Mouse (Mus musculus) forebrain, postnatal 0 days (tissue): ENCODE data around the gene 1700011L22Rik. TPM values are rescaled to one million over a fixed set of nuclear protein-coding genes. Genes with fewer than 3 reads are reported as not detected.

Source experiments
- ATAC-seq: fragments of 200-750 bp; cut with Nextera tagmentation; 2 replicates; pipeline ENCODE4 v1.8.0; 2017; ENCODE audit warnings: mild to moderate bottlenecking, moderate library complexity
- DNase-seq: peaks from one replicate; pipeline ENCODE4 v3.0.0-alpha.2; 2015
- H3K27ac ChIP-seq: fragments of 300-500 bp; sonication (generic); 2 replicates; pipeline ENCODE4 v1.5.1; 2014; ENCODE audit warnings: low read depth, mild to moderate bottlenecking, antibody characterized with exemption, low read length, moderate library complexity, mixed read lengths
- H3K27me3 ChIP-seq: fragments of 300-500 bp; sonication (generic); 2 replicates; pipeline ENCODE4 v1.6.1; 2014; ENCODE audit warnings: mild to moderate bottlenecking, low read length, mixed read lengths; ENCODE audit not compliant: insufficient read depth
- H3K36me3 ChIP-seq: fragments of 300-500 bp; sonication (generic); 2 replicates; pipeline ENCODE4 v1.6.1; 2014; ENCODE audit warnings: mild to moderate bottlenecking, moderate library complexity; ENCODE audit not compliant: insufficient read depth
- H3K4me1 ChIP-seq: fragments of 300-500 bp; sonication (generic); 2 replicates; pipeline ENCODE4 v1.6.1; 2014; ENCODE audit warnings: antibody characterized with exemption; ENCODE audit not compliant: insufficient read depth
- H3K4me2 ChIP-seq: fragments of 300-500 bp; sonication (generic); 2 replicates; pipeline ENCODE4 v1.6.1; 2014; ENCODE audit warnings: low read depth, mild to moderate bottlenecking, moderate library complexity
- H3K4me3 ChIP-seq: fragments of 300-500 bp; sonication (generic); 2 replicates; pipeline ENCODE4 v1.5.1; 2014; ENCODE audit warnings: low read depth, low read length, mixed read lengths
- H3K9ac ChIP-seq: fragments of 300-500 bp; sonication (generic); 2 replicates; pipeline ENCODE4 v1.6.1; 2014; ENCODE audit warnings: mild to moderate bottlenecking
- H3K9me3 ChIP-seq: fragments of 300-500 bp; sonication (generic); 2 replicates; pipeline ENCODE4 v1.6.1; 2016; ENCODE audit warnings: low read length
- CTCF ChIP-seq: sonication (generic); IDR thresholded peaks from 2 replicates; pipeline ENCODE4 v1.5.1; 2016; ENCODE audit warnings: antibody characterized with exemption, control low read depth, low read depth
- WGBS: fragments of 180-500 bp; shearing (Covaris S2); extraction: QIAGEN DNeasy Blood & Tissue Kit; methylation state at CpG from one replicate; pipeline ENCODE4 v1.1.7; 2014; 5-methylcytosine and 5-hydroxymethylcytosine counted together
- polyA plus RNA-seq: library from polyadenylated mRNA; unstranded; fragments of >200 nt; fragmentation: Nextera tagmentation; extraction: Ambion mirVana; gene quantifications from 2 replicates; pipeline ENCODE4 v1.2.1, GENCODE M21; 2015
- total RNA-seq: library from RNA; depleted of rRNA; stranded (reverse); fragments of >200 nt; gene quantifications from 2 replicates; pipeline ENCODE4 v1.2.3, GENCODE M21; 2014

1700011L22Rik gene
- total and polyA plus RNA-seq, 2 experiments from 2014 or later = not detected

DNA sequence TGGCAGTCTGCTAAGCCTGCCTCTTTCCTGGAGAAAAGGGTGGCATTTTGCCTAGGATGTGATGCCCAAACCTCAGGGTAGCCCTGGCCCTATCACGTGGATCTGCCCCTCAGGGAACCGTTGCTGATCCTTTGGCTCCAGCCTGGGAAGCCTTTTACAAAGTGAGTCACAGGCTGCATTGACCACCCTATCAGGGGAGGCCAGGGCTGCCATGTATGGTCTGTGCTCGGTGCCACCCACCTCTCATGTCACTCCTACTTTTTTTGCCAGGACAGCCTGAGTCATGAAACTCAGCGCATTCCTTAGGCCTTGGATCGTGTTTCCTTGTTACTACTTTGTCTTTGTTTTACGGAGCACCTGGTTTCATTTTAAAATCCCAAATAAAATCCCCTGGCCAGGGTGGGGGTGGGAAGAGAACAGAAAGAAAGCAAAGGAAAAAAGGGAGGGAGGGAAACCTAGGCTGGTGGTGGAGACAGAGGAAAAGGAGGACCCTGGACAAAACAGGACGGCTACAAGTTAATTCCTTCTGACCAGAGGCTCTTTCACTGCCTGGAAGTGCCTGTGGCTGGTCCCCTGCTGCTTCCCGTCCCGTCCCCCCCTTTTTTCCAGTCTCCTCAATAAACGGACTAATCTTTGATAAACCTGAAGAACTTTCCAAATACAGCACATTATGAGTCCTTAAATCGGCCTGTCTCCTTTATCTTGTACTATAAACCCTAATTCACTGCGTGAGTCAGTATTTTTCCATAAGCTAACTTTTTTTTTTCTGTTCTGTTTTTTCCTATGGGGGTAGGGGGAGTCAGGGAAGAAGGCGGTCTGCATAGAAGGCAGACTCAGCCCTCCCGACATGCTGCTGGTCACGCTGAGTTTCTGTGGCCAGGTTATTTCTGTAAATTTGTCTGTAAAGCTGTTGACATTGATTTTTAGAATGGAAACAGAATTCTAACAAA lies 39.4 kb downstream of the 1700011L22Rik start:
- peak; percentile 48 for DNase-seq
- Histone ChIP-seq H3K4me2 (peak overlapping the region; percentile 60), H3K4me3 (peak overlapping the region; percentile 39; the same call in 1 of the 2 replicates), H3K9me3 (no peaks in the 10 kb centered on the region), H3K27ac (no peak overlapping the region), H3K9ac (peak overlapping the region; percentile 56; the same call in 1 of the 2 replicates), H3K36me3 (no peaks in the 10 kb centered on the region), H3K4me1 (peaks cover 18% of the 10 kb centered on the region), H3K27me3 (no peaks in the 10 kb centered on the region)
- no peak for TF ChIP-seq CTCF
- ATAC-seq = peak; percentile 54
- WGBS = 13% methylated on average over 15 of the region's 15 CpGs

DNA sequence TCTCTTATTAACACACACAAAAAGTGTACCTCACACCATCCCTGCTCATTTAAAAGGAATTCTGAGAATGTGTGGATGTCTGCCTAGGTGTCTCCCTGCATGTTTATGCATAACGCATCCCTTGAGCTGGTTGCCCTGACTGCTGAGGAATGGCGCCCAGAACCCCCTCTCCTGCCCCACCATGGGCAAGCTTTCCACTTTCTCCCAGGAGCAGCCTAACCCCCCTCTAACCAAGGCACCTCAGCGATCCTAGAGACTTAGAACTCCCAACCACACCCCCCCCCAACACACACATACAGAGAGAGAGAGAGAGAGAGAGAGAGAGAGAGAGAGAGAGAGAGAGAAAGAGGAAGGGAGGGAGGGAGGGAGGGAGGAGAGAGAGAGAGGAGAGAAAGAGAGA lies 40.2 kb downstream of the 1700011L22Rik start:
- Histone ChIP-seq H3K4me3 (no peak overlapping the region), H3K4me1 (peaks cover 18% of the 10 kb centered on the region), H3K9me3 (no peaks in the 10 kb centered on the region), H3K27me3 (no peaks in the 10 kb centered on the region), H3K4me2 (no peak overlapping the region), H3K27ac (no peak overlapping the region), H3K36me3 (no peaks in the 10 kb centered on the region), H3K9ac (no peak overlapping the region)
- ATAC-seq (no peak), DNase-seq (no peak)
- 44% methylated on average over 3 of the region's 3 CpGs for WGBS
- TF ChIP-seq CTCF = no peak

GRCm38 (mm10) chr8:79206895-79207294 lies 41.5 kb downstream of the 1700011L22Rik start:
- H3K4me3 ChIP-seq = no peak overlapping the region
- no peak overlapping the region for H3K9ac ChIP-seq
- TF ChIP-seq CTCF = no peak
- H3K36me3 ChIP-seq = no peaks in the 10 kb centered on the region
- DNase-seq = peak; percentile 44
- no peaks in the 10 kb centered on the region for H3K27me3 ChIP-seq
- H3K27ac ChIP-seq = no peak overlapping the region
- WGBS = 37% methylated on average over 4 of the region's 4 CpGs
- ATAC-seq = no peak
- H3K9me3 ChIP-seq = no peaks in the 10 kb centered on the region
- no peak overlapping the region for H3K4me2 ChIP-seq
- peaks cover 20% of the 10 kb centered on the region for H3K4me1 ChIP-seq

DNA sequence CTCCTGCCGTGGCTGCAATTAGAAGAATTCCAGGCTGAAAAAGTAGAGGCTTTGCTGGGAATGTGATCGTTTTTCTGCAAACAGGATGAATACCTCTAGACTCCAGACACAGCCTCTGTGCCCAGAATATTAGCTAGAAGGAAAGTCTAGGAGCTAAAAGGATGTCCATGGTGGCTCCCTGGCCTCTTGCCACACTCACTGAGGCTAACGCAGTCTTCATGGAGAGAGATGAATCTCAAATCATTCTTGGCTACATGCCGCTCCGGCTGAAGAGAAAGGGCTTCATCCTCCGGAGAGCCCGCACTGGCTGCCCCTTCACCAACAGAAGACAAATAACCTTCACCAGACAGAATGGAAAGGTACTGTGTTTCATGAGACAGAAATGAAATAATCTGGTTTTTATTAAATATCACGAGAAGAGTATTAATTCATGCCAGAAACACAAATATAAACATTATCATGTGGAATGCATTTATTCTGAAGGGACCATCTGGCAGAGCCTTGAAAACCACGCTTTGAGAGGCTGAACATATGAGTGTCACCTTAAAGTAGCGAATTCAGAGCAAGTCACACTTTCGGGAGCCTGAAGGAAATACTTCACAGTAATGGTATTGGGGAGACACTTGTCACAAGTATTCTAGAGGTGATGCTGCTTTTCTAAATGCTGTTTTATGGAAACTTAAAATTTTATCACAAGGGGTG lies 46.8 kb downstream of the 1700011L22Rik start:
- Histone ChIP-seq H3K9me3 (no peaks in the 10 kb centered on the region), H3K4me2 (no peak overlapping the region), H3K36me3 (no peaks in the 10 kb centered on the region), H3K9ac (no peak overlapping the region), H3K27ac (no peak overlapping the region), H3K27me3 (no peaks in the 10 kb centered on the region), H3K4me3 (no peak overlapping the region), H3K4me1 (peaks cover 9% of the 10 kb centered on the region; the same call in 1 of the 2 replicates)
- no peak for TF ChIP-seq CTCF
- WGBS = 50% methylated on average over 11 of the region's 11 CpGs
- ATAC-seq (peak; percentile 46), DNase-seq (no peak)

DNA sequence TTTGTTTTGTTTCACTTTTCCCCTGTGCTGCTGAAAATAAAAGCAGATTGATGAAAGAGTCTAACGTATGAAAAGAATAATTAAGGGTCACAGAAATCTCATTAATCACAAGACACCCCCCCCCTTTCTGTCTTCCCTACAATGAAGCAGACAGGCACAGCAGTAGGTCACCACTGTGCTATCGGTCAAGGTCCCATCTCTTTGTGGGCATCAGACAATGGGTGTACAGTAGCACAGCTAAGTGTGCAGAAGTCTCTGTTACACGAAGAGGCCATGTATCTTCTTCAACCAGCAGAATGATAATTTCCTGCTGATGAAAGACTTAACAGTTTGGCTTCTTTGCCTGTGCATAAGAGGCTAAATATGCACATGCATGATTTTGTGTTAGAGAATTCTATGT lies 49.7 kb downstream of the 1700011L22Rik start:
- 33% methylated on average over 3 of the region's 3 CpGs for WGBS

GRCm38 (mm10) chr8:79196481-79196880 lies 51.9 kb downstream of the 1700011L22Rik start:
- 83% methylated on average over 4 of the region's 4 CpGs for WGBS
- Histone ChIP-seq H3K9ac (no peak overlapping the region), H3K27me3 (no peaks in the 10 kb centered on the region), H3K4me3 (no peak overlapping the region), H3K27ac (no peak overlapping the region), H3K4me1 (peaks cover 6% of the 10 kb centered on the region; the same call in 1 of the 2 replicates), H3K9me3 (no peaks in the 10 kb centered on the region), H3K36me3 (peaks cover 2% of the 10 kb centered on the region; the same call in 1 of the 2 replicates), H3K4me2 (no peak overlapping the region)
- ATAC-seq (no peak), DNase-seq (no peak)
- TF ChIP-seq CTCF = no peak

More for the DNA sequence above, 49.7 kb downstream of the 1700011L22Rik start:
- ATAC-seq (no peak; the same call in 1 of the 2 replicates), DNase-seq (no peak)
- Histone ChIP-seq H3K4me2 (no peak overlapping the region), H3K4me3 (no peak overlapping the region), H3K27ac (no peak overlapping the region), H3K36me3 (no peaks in the 10 kb centered on the region; the same call in 1 of the 2 replicates), H3K4me1 (peaks cover 9% of the 10 kb centered on the region; the same call in 1 of the 2 replicates), H3K9me3 (no peaks in the 10 kb centered on the region), H3K27me3 (no peaks in the 10 kb centered on the region), H3K9ac (no peak overlapping the region)
- TF ChIP-seq CTCF = no peak
